Mouse (Mus musculus) myocyte (in vitro differentiated cells): ENCODE measurements at regions not wholly inside any gene's neighbourhood (a gene's known extent, or its start where the extent isn't known, plus 50 kb on each side); places are given as distances from the start of the nearest gene placed in this dataset.

Experiments used
- H3K27me3 ChIP-seq: one replicate; pipeline ENCODE4 v1.6.1; 2011; ENCODE audit not compliant: control insufficient read depth, insufficient read depth, insufficient read length
- H3K36me3 ChIP-seq: one replicate; pipeline ENCODE4 v1.6.1; 2011; ENCODE audit not compliant: control insufficient read depth, insufficient read depth
- H3K4me2 ChIP-seq: one replicate; pipeline ENCODE4 v1.6.1; 2011; ENCODE audit warnings: low read depth, control low read depth
- H3K4me3 ChIP-seq: one replicate; pipeline ENCODE4 v1.5.1; 2011; ENCODE audit warnings: mild to moderate bottlenecking, control low read depth, moderate library complexity
- H3K79me2 ChIP-seq: one replicate; pipeline ENCODE4 v1.6.1; 2011; ENCODE audit not compliant: control insufficient read depth, insufficient read depth
- H3ac ChIP-seq: one replicate; pipeline ENCODE4 v1.6.1; 2011; ENCODE audit not compliant: control insufficient read depth, insufficient read length
- CEBPB ChIP-seq: IDR thresholded peaks from 2 replicates; pipeline ENCODE4 v1.6.1; 2011; ENCODE audit warnings: mild to moderate bottlenecking, moderate library complexity; ENCODE audit not compliant: poor library complexity, insufficient read depth, severe bottlenecking
- E2F4 ChIP-seq: IDR thresholded peaks from one replicate; pipeline ENCODE4 v1.6.1; 2011; ENCODE audit warnings: mild to moderate bottlenecking, control low read depth, moderate library complexity; ENCODE audit not compliant: insufficient read depth
- MAX ChIP-seq: IDR thresholded peaks from one replicate; pipeline ENCODE4 v1.6.1; 2011; ENCODE audit warnings: low read depth, mild to moderate bottlenecking, control low read depth
- MYOD1 ChIP-seq, 3 experiments: IDR thresholded peaks; one replicate each; pipeline ENCODE4 v1.6.1; 2011; ENCODE audit warnings: control low read depth in 2 of 3, low read depth in 2 of 3, mild to moderate bottlenecking in 2 of 3, moderate library complexity in 1 of 3; ENCODE audit not compliant: insufficient read length in 2 of 3, control insufficient read depth in 1 of 3
- MYOG ChIP-seq, 3 experiments: IDR thresholded peaks; one replicate each; pipeline ENCODE4 v1.6.1; 2011; ENCODE audit warnings: control low read depth in 2 of 3, low read depth in 2 of 3, mild to moderate bottlenecking in 2 of 3; ENCODE audit not compliant: insufficient read length in 2 of 3, control insufficient read depth in 1 of 3, insufficient read depth in 1 of 3
- POLR2A ChIP-seq: IDR thresholded peaks from one replicate; pipeline ENCODE4 v1.6.1; 2011; ENCODE audit warnings: low read depth, mild to moderate bottlenecking, control low read depth, moderate library complexity; ENCODE audit not compliant: insufficient read length
- POLR2AphosphoS2 ChIP-seq: IDR thresholded peaks from one replicate; pipeline ENCODE4 v1.6.1; 2011; ENCODE audit warnings: low read depth, control low read depth; ENCODE audit not compliant: insufficient read length
- REST ChIP-seq: IDR thresholded peaks from one replicate; pipeline ENCODE4 v1.6.1; 2011; ENCODE audit warnings: mild to moderate bottlenecking, control low read depth, moderate library complexity; ENCODE audit not compliant: insufficient read depth, insufficient read length
- SRF ChIP-seq: IDR thresholded peaks from one replicate; pipeline ENCODE4 v1.6.1; 2011; ENCODE audit warnings: low read depth; ENCODE audit not compliant: control insufficient read depth, insufficient read length
- TCF12 ChIP-seq: IDR thresholded peaks from one replicate; pipeline ENCODE4 v1.6.1; 2011; ENCODE audit warnings: mild to moderate bottlenecking, control low read depth; ENCODE audit not compliant: poor library complexity, insufficient read depth, severe bottlenecking
- TCF3 ChIP-seq: IDR thresholded peaks from one replicate; pipeline ENCODE4 v1.6.1; 2011; ENCODE audit warnings: low read depth, control low read depth; ENCODE audit not compliant: insufficient read length
- USF1 ChIP-seq: IDR thresholded peaks from one replicate; pipeline ENCODE4 v1.6.1; 2011; ENCODE audit warnings: low read depth, mild to moderate bottlenecking, control low read depth, moderate library complexity

GRCm38 (mm10) chr3:115766153-115766552 is 51.3 kb upstream of the S1pr1 start:
- no peaks in the 10 kb centered on the region for H3K36me3 ChIP-seq
- no peak overlapping the region for H3ac ChIP-seq
- TF ChIP-seq MAX (no peak), SRF (no peak), REST (no peak), USF1 (no peak), TCF3 (no peak), POLR2AphosphoS2 (no peak), E2F4 (no peak), POLR2A (no peak), CEBPB (no peak), TCF12 (no peak), MYOD1 (IDR thresholded peaks at IDR 0.05; ENCODE audit: control insufficient read depth in 1 of 3, insufficient read length in 2 of 3, low read depth in 2 of 3) (no peak), MYOG (IDR thresholded peaks at IDR 0.05; ENCODE audit: control insufficient read depth in 1 of 3, insufficient read depth in 1 of 3, insufficient read length in 2 of 3, low read depth in 2 of 3) (no peak)
- H3K27me3 ChIP-seq = no peaks in the 10 kb centered on the region
- H3K4me2 ChIP-seq = no peak overlapping the region
- H3K4me3 ChIP-seq = no peak overlapping the region
- H3K79me2 ChIP-seq = no peaks in the 10 kb centered on the region

- Histone ChIP-seq H3ac (no peak overlapping the region), H3K27me3 (no peaks in the 10 kb centered on the region), H3K79me2 (no peaks in the 10 kb centered on the region), H3K4me2 (no peak overlapping the region), H3K4me3 (no peak overlapping the region), H3K36me3 (no peaks in the 10 kb centered on the region)
- no peak for TF ChIP-seq TCF3
- TF ChIP-seq MAX = no peak
- no peak for TF ChIP-seq MYOG (IDR thresholded peaks at IDR 0.05; ENCODE audit: control insufficient read depth in 1 of 3, insufficient read depth in 1 of 3, insufficient read length in 2 of 3, low read depth in 2 of 3)
- TF ChIP-seq E2F4 = no peak
- no peak for TF ChIP-seq CEBPB
- TF ChIP-seq USF1 = no peak
- no peak for TF ChIP-seq POLR2AphosphoS2
- no peak for TF ChIP-seq SRF
- TF ChIP-seq TCF12 = no peak
- no peak for TF ChIP-seq MYOD1 (IDR thresholded peaks at IDR 0.05; ENCODE audit: control insufficient read depth in 1 of 3, insufficient read length in 2 of 3, low read depth in 2 of 3)
- no peak for TF ChIP-seq REST
- no peak for TF ChIP-seq POLR2A
Measured at GRCm38 (mm10) chr3:115768290-115768689, 53.4 kb upstream of the S1pr1 start.

- Histone ChIP-seq H3K27me3 (no peaks in the 10 kb centered on the region), H3K4me2 (no peak overlapping the region), H3ac (no peak overlapping the region), H3K4me3 (no peak overlapping the region), H3K79me2 (no peaks in the 10 kb centered on the region), H3K36me3 (no peaks in the 10 kb centered on the region)
- no peak for TF ChIP-seq SRF
- no peak for TF ChIP-seq MAX
- no peak for TF ChIP-seq POLR2AphosphoS2
- no peak for TF ChIP-seq USF1
- no peak for TF ChIP-seq POLR2A
- TF ChIP-seq TCF12 = no peak
- TF ChIP-seq REST = no peak
- TF ChIP-seq TCF3 = no peak
- TF ChIP-seq MYOD1 (IDR thresholded peaks at IDR 0.05; ENCODE audit: control insufficient read depth in 1 of 3, insufficient read length in 2 of 3, low read depth in 2 of 3) = no peak
- no peak for TF ChIP-seq CEBPB
- no peak for TF ChIP-seq MYOG (IDR thresholded peaks at IDR 0.05; ENCODE audit: control insufficient read depth in 1 of 3, insufficient read depth in 1 of 3, insufficient read length in 2 of 3, low read depth in 2 of 3)
- TF ChIP-seq E2F4 = no peak
Measured at GRCm38 (mm10) chr3:115768761-115769530, 54.1 kb upstream of the S1pr1 start.

GRCm38 (mm10) chr3:115772676-115773075 is 57.8 kb upstream of the S1pr1 start:
- TF ChIP-seq POLR2AphosphoS2 (no peak), CEBPB (no peak)

GRCm38 (mm10) chr3:115774321-115774720 is 59.4 kb upstream of the S1pr1 start:
- Histone ChIP-seq H3K4me3 (no peak overlapping the region), H3K4me2 (no peak overlapping the region), H3ac (no peak overlapping the region), H3K36me3 (no peaks in the 10 kb centered on the region), H3K27me3 (no peaks in the 10 kb centered on the region), H3K79me2 (no peaks in the 10 kb centered on the region)
- no peak for TF ChIP-seq SRF
- no peak for TF ChIP-seq TCF3
- no peak for TF ChIP-seq MYOD1 (IDR thresholded peaks at IDR 0.05; ENCODE audit: control insufficient read depth in 1 of 3, insufficient read length in 2 of 3, low read depth in 2 of 3)
- TF ChIP-seq E2F4 = no peak
- no peak for TF ChIP-seq REST

More at GRCm38 (mm10) chr3:115772676-115773075, 57.8 kb upstream of the S1pr1 start:
- Histone ChIP-seq H3ac (no peak overlapping the region), H3K4me3 (no peak overlapping the region), H3K4me2 (no peak overlapping the region), H3K36me3 (no peaks in the 10 kb centered on the region), H3K27me3 (no peaks in the 10 kb centered on the region), H3K79me2 (no peaks in the 10 kb centered on the region)
